Mouse (Mus musculus): Measurements from ENCODE around the gene Ttc13.

GRCm38 (mm10) chr8:124752325-124752862 lies 30.6 kb upstream of the Ttc13 start:
- TF ChIP-seq CTCF (IDR thresholded peaks at IDR 0.05; ENCODE audit: borderline replicate concordance, insufficient read depth, low read depth, low read length) (no peak), POLR2A (IDR thresholded peaks at IDR 0.05; ENCODE audit: borderline replicate concordance, insufficient read depth, low read length) (no peak)
